Comparison of ENCODE assay signal across 8 mouse cellular contexts in genomic region chr13:106946594-106947540, GRCm38 (mm10). TPM values are rescaled to one million over a fixed set of nuclear protein-coding genes. Genes with fewer than 3 reads are reported as not detected.
A peak's percentile ranks its signal among the peaks of the same experiment; 100 is the strongest.
DNase-seq lines count a peak whose midpoint lies in the region; ATAC-seq and TF ChIP-seq lines count a peak whose summit lies in the region.

TSS of gene Dimt1 (plus strand) at chr13:106947127.

- H3K9ac ChIP-seq in ES-Bruce4 (ENCODE audit: low read depth, poor library complexity, severe bottlenecking) = peak within 1 kb of the TSS; percentile 82
- peak within 1 kb of the TSS; percentile 89 for H3K9ac ChIP-seq in forebrain, embryonic 13.5 days
- H3K9ac ChIP-seq in liver, postnatal 0 days (replicated peaks) = peak within 1 kb of the TSS; percentile 96
- peak within 1 kb of the TSS; percentile 77 for H3K9ac ChIP-seq in neural tube, embryonic 14.5 days (replicated peaks; ENCODE audit: low read depth, low read length)

- intact Hi-C loops in heart, postnatal 10 days (cut with DNase I) = loop anchor here (5.0 to 10.0 kb wide), 2 partner anchors 75 to 158 kb away; partner anchors contain the start of gene Kif2a

- ATAC-seq in cerebellum, adult (ENCODE audit: insufficient number of reproducible peaks, low FRiP score, low TSS enrichment) = peak; percentile 99
- ATAC-seq in forebrain, embryonic 13.5 days = peak; percentile 100
- peak; percentile 99 for ATAC-seq in liver, postnatal 0 days
- peak; percentile 99 for ATAC-seq in neural tube, embryonic 14.5 days (ENCODE audit: low read depth)

- no peaks in the 10 kb centered on the region for H3K9me3 ChIP-seq in ES-Bruce4 (replicated peaks; ENCODE audit: control insufficient read depth, insufficient read depth, low read length, poor library complexity, severe bottlenecking)
- H3K9me3 ChIP-seq in forebrain, embryonic 13.5 days (replicated peaks) = no peaks in the 10 kb centered on the region
- no peaks in the 10 kb centered on the region for H3K9me3 ChIP-seq in liver, postnatal 0 days (ENCODE audit: low read length)
- H3K9me3 ChIP-seq in neural tube, embryonic 14.5 days (ENCODE audit: control insufficient read depth, low read length) = no peaks in the 10 kb centered on the region

- TF ChIP-seq CTCF in ES-Bruce4 (IDR thresholded peaks at IDR 0.05; ENCODE audit: low read depth, low read length) = no peak
- no peak for TF ChIP-seq CTCF in liver, postnatal 0 days (IDR thresholded peaks at IDR 0.05; ENCODE audit: low read depth)

- peak; percentile 96 to 97 for DNase-seq in heart, postnatal 10 days
- peak; percentile 57 for DNase-seq in large intestine, adult 2 months (ENCODE audit: low read depth, low spot score)
- DNase-seq in liver, postnatal 0 days = peak; percentile 96
- peak; percentile 95 for DNase-seq in testis, postnatal 10 days (ENCODE audit: low spot score)

- H3K27me3 ChIP-seq in ES-Bruce4 (ENCODE audit: control insufficient read depth, insufficient read depth, low read length, poor library complexity, severe bottlenecking) = no peaks in the 10 kb centered on the region
- no peaks in the 10 kb centered on the region for H3K27me3 ChIP-seq in forebrain, embryonic 13.5 days
- H3K27me3 ChIP-seq in liver, postnatal 0 days (ENCODE audit: insufficient read depth, low read length) = no peaks in the 10 kb centered on the region
- H3K27me3 ChIP-seq in neural tube, embryonic 14.5 days (ENCODE audit: control insufficient read depth, insufficient read depth, low read length) = no peaks in the 10 kb centered on the region

- peaks cover 24% of the 10 kb centered on the region for H3K36me3 ChIP-seq in ES-Bruce4 (ENCODE audit: control insufficient read depth, insufficient read depth, low read length, poor library complexity, severe bottlenecking)
- peaks cover 26% of the 10 kb centered on the region for H3K36me3 ChIP-seq in forebrain, embryonic 13.5 days (ENCODE audit: poor library complexity, severe bottlenecking)
- peaks cover 15% of the 10 kb centered on the region for H3K36me3 ChIP-seq in liver, postnatal 0 days (replicated peaks; ENCODE audit: insufficient read depth, low read length)
- 0 out of 2 replicates have a peak, but pooled peaks cover 5% of the 10 kb centered on the region for H3K36me3 ChIP-seq in neural tube, embryonic 14.5 days (ENCODE audit: control insufficient read depth, insufficient read depth, low read length)

- no peak for TF ChIP-seq EP300 in ES-Bruce4 (IDR thresholded peaks at IDR 0.05; ENCODE audit: insufficient read depth, low read depth, low read length)
- TF ChIP-seq EP300 in liver, postnatal 0 days (IDR thresholded peaks at IDR 0.05; ENCODE audit: low read depth) = no peak; the same call in 1 of the 2 replicates

- under 1% methylated on average over 63 of the region's 68 CpGs for WGBS in forebrain, embryonic 13.5 days
- WGBS in large intestine, adult 2 months = under 1% methylated on average over 68 of the region's 68 CpGs
- under 1% methylated on average over 68 of the region's 68 CpGs for WGBS in liver, postnatal 0 days (ENCODE audit: insufficient replicate concordance)
- WGBS in neural tube, embryonic 14.5 days = under 1% methylated on average over 66 of the region's 68 CpGs

- H3K27ac ChIP-seq in ES-Bruce4 (ENCODE audit: insufficient read depth, low read length) = peak within 1 kb of the TSS; percentile 71
- H3K27ac ChIP-seq in forebrain, embryonic 13.5 days = peak within 1 kb of the TSS; percentile 82
- peak within 1 kb of the TSS; percentile 80 for H3K27ac ChIP-seq in liver, postnatal 0 days (ENCODE audit: low read depth)
- peak within 1 kb of the TSS; percentile 82; the same call in 1 of the 2 replicates for H3K27ac ChIP-seq in neural tube, embryonic 14.5 days (ENCODE audit: low read depth, low read length)

- peak within 1 kb of the TSS; percentile 97 for H3K4me3 ChIP-seq in ES-Bruce4 (ENCODE audit: low read depth, low read length)
- H3K4me3 ChIP-seq in forebrain, embryonic 13.5 days = peak within 1 kb of the TSS; percentile 97
- peak within 1 kb of the TSS; percentile 98 for H3K4me3 ChIP-seq in liver, postnatal 0 days (ENCODE audit: low read depth, low read length)
- H3K4me3 ChIP-seq in neural tube, embryonic 14.5 days (ENCODE audit: low read depth, low read length) = peak within 1 kb of the TSS; percentile 74

- H3K4me2 ChIP-seq in forebrain, embryonic 13.5 days = peak within 1 kb of the TSS; percentile 65
- H3K4me2 ChIP-seq in liver, postnatal 0 days (ENCODE audit: low read depth, low read length) = peak within 1 kb of the TSS; percentile 84
- H3K4me2 ChIP-seq in neural tube, embryonic 14.5 days (ENCODE audit: low read depth, low read length) = peak within 1 kb of the TSS; percentile 69

- TF ChIP-seq POLR2A in ES-Bruce4 (IDR thresholded peaks at IDR 0.05; ENCODE audit: insufficient read depth, low read length) = no peak

- no peaks in the 10 kb centered on the region for H3K4me1 ChIP-seq in ES-Bruce4 (ENCODE audit: control insufficient read depth, insufficient read depth, low read length)
- H3K4me1 ChIP-seq in forebrain, embryonic 13.5 days = peaks cover 18% of the 10 kb centered on the region
- H3K4me1 ChIP-seq in liver, postnatal 0 days (ENCODE audit: insufficient read depth) = peaks cover 10% of the 10 kb centered on the region; the same call in 1 of the 2 replicates
- peaks cover 15% of the 10 kb centered on the region for H3K4me1 ChIP-seq in neural tube, embryonic 14.5 days (ENCODE audit: control insufficient read depth, insufficient read depth, low read length)

RNA-seq across cellular contexts. Expression of gene Dimt1, which starts in this region (rescaled TPM):
- 39.5 and 52.2 TPM in 2 replicates for polyA plus RNA-seq in ES-Bruce4 (2011; ENCODE audit: insufficient read depth, insufficient read length, low read depth, missing spikeins)
- polyA plus RNA-seq in forebrain, embryonic 13.5 days (2015; fragmentation: Nextera tagmentation; extraction: Ambion mirVana) = 40.8 and 45.4 TPM in 2 replicates
- 1 to 10 TPM; 8.2 to 9.7 TPM for total RNA-seq in heart, postnatal 10 days (2021)
- 3.6 and 5.3 TPM in 2 replicates for polyA plus RNA-seq in large intestine, adult 2 months (2012; rRNA removed)
- 9.4 and 10.1 TPM in 2 replicates for polyA plus RNA-seq in liver, postnatal 0 days (2015; fragmentation: Nextera tagmentation; extraction: Ambion mirVana)
- polyA plus RNA-seq in neural tube, embryonic 14.5 days (2014; fragmentation: Nextera tagmentation; extraction: Ambion mirVana) = 40.3 and 44.7 TPM in 2 replicates

Comparison
In these comparisons a context has a peak if more than half of its experiments do, and no peak if none do; other contexts are left out.
1. Peak in every context shown above with its lines: DNase-seq, ATAC-seq, H3K4me3 ChIP-seq and H3K27ac ChIP-seq.